Mouse (Mus musculus) erythroblast, embryonic 14.5 days (primary cell): Measurements from ENCODE around the gene Cptp.

Source experiments
- GATA1 ChIP-seq: IDR thresholded peaks from 2 replicates; pipeline ENCODE4 v1.6.1; 2012; ENCODE audit warnings: low read length, inconsistent platforms, mixed read lengths
- TAL1 ChIP-seq: IDR thresholded peaks from 3 replicates; pipeline ENCODE4 v1.6.1; 2012; ENCODE audit warnings: low read length, inconsistent platforms, mixed read lengths

DNA sequence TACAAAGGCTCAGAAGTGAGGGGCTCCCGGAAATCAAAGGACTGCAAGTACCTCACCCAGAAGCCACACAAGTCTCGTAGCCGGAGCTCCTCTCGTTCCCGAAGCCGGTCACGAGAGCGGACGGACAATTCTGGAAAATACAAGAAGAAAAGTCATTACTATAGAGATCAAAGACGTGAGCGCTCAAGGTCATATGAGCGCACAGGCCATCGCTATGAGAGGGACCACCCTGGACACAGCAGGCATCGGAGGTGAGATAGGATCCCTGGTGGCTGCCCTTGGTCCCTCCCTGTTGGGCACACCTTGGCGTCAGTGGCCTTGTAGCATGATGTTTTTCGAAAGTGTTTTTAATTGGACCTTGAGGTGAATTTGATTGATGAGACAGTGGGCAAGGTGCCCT, 45.8 kb downstream of the Cptp start:
- TF ChIP-seq TAL1 (no peak), GATA1 (no peak)
